Mouse (Mus musculus) heart, embryonic 11.5 days (tissue): Measurements from ENCODE around the gene Zfyve16. TPM values are rescaled to one million over a fixed set of nuclear protein-coding genes. Genes with fewer than 3 reads are reported as not detected.
A peak's percentile ranks its signal among the peaks of the same experiment; 100 is the strongest.

Experiments
- ATAC-seq: fragments of 200-750 bp; cut with Nextera tagmentation; replicated peaks from 2 replicates; pipeline ENCODE4 v1.8.0; 2017; ENCODE audit warnings: moderate library complexity; ENCODE audit not compliant: insufficient number of reproducible peaks, low FRiP score, low TSS enrichment
- H3K27ac ChIP-seq: fragments of 300-500 bp; sonication (generic); 2 replicates; pipeline ENCODE4 v1.5.1; 2014; ENCODE audit warnings: mild to moderate bottlenecking, low read depth, low read length
- H3K27me3 ChIP-seq: fragments of 300-500 bp; sonication (generic); 2 replicates; pipeline ENCODE4 v1.6.1; 2014; ENCODE audit warnings: mild to moderate bottlenecking, low read length, mixed read lengths; ENCODE audit not compliant: control insufficient read depth, insufficient read depth
- H3K36me3 ChIP-seq: fragments of 300-500 bp; sonication (generic); 2 replicates; pipeline ENCODE4 v1.6.1; 2014; ENCODE audit warnings: mild to moderate bottlenecking, low read length, moderate library complexity, mixed read lengths; ENCODE audit not compliant: control insufficient read depth, insufficient read depth
- H3K4me1 ChIP-seq: fragments of 300-500 bp; sonication (generic); 2 replicates; pipeline ENCODE4 v1.6.1; 2014; ENCODE audit warnings: low read length; ENCODE audit not compliant: control insufficient read depth, insufficient read depth
- H3K4me2 ChIP-seq: fragments of 300-500 bp; sonication (generic); 2 replicates; pipeline ENCODE4 v1.6.1; 2014; ENCODE audit warnings: mild to moderate bottlenecking, moderate library complexity
- H3K4me3 ChIP-seq: fragments of 300-500 bp; sonication (generic); 2 replicates; pipeline ENCODE4 v1.5.1; 2014; ENCODE audit warnings: low read depth, low read length
- H3K9ac ChIP-seq: fragments of 300-500 bp; sonication (generic); 2 replicates; pipeline ENCODE4 v1.6.1; 2014; ENCODE audit warnings: mild to moderate bottlenecking, low read depth, low read length, moderate library complexity
- H3K9me3 ChIP-seq: fragments of 300-500 bp; sonication (generic); replicated peaks from 2 replicates; pipeline ENCODE4 v1.6.1; 2016; ENCODE audit warnings: low read length; ENCODE audit not compliant: control insufficient read depth
- WGBS: fragments of 180-500 bp; shearing (Covaris S2); extraction: QIAGEN DNeasy Blood & Tissue Kit; methylation state at CpG from one replicate; pipeline ENCODE4 v1.1.7; 2014; ENCODE audit not compliant: insufficient replicate concordance; 5-methylcytosine and 5-hydroxymethylcytosine counted together
- polyA plus RNA-seq: library from polyadenylated mRNA; unstranded; fragments of >200 nt; fragmentation: Nextera tagmentation; extraction: Ambion mirVana; gene quantifications from 2 replicates; pipeline ENCODE4 v1.2.1, GENCODE M21; 2014

Zfyve16 gene
- polyA plus RNA-seq, result 11.1 and 13.7 TPM in 2 replicates

DNA sequence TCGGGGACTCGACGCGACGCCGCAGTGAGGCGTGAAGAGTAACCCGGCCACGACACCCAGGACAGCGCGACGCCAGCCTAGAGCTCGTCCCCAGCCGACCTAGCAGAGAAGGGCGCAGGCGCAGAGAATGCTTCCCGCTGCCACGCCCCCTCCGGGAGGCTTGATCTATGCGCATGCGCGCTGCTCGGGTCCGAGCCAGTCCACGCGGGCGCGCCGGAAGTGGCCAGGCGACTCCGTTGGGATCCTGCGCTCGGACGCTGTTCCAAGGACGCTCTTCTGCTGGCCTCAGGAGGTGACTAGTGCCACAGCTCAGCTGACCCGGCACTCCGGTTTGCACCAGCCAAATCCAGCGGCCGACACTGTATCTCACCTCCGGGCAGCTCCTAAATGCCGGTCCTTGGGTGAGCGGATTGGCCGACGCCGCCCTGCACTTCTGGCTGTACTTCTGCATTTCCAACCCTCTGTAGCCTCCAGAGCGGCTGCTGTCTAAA lies at the start of gene Zfyve16:
Gene Zfyve16, minus strand, starts transcription at position 148 of the 491 bp plus-strand sequence.
- H3K27me3 ChIP-seq, result no peaks in the 10 kb centered on the region
- H3K36me3 ChIP-seq, result no peaks in the 10 kb centered on the region
- H3K9ac ChIP-seq, result peak within 1 kb of the TSS; percentile 90
- no peaks in the 10 kb centered on the region for H3K9me3 ChIP-seq
- 0% methylated on average over 46 of the region's 46 CpGs for WGBS
- peak; percentile 96 for ATAC-seq
- H3K4me1 ChIP-seq, result peaks cover 6% of the 10 kb centered on the region; the same call in 1 of the 2 replicates
- H3K4me3 ChIP-seq, result peak within 1 kb of the TSS; percentile 73
- peak within 1 kb of the TSS; percentile 82 for H3K4me2 ChIP-seq
- H3K27ac ChIP-seq, result peak within 1 kb of the TSS; percentile 93

DNA sequence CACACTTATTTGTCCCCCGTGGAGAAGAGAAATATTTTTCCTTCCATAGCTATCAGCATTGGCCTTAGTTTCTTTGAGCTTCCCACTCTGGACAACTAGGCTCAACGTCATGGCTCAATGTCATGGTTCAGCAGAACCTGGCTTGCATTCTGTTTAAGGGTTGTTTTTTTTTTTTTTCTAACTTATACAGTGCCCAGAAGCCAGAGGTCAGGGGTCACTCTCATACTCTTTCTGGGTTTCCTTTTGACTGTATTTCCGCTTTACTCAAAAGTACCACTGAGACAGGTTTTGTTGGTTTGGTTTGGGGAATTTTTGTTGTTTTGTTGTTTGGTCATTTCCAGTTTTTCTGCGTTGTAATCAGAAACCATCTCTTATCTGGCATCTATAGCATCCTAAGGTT lies 47.5 kb upstream of the Zfyve16 start:
- Histone ChIP-seq H3K36me3 (no peaks in the 10 kb centered on the region), H3K27ac (no peak overlapping the region), H3K9ac (no peak overlapping the region), H3K4me3 (no peak overlapping the region), H3K9me3 (no peaks in the 10 kb centered on the region), H3K27me3 (no peaks in the 10 kb centered on the region), H3K4me1 (peaks cover 4% of the 10 kb centered on the region; the same call in 1 of the 2 replicates), H3K4me2 (no peak overlapping the region)
- WGBS, result 67% methylated on average over 4 of the region's 4 CpGs
- no peak for ATAC-seq

DNA sequence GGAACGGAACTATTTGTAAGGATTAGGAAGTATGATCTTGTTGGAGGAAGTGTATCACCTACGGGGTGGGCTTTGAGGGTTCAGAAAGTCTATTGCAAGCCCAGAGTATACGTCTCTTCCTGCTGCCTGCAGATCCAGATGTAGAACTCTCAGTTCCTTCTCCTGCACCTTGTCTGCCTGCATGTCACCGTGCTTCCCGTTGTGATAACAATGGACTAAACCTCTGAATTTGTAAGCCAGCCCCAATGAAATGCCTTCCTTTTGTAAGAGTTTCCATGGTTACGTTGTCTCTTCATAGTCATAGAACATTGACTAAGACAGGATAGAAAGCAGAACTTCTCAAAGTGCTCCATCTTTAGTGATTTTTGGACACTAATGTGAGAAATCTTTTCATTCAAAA lies 46.0 kb upstream of the Zfyve16 start:
- H3K4me3 ChIP-seq, result no peak overlapping the region
- H3K4me1 ChIP-seq, result peaks cover 4% of the 10 kb centered on the region; the same call in 1 of the 2 replicates
- WGBS, result 61% methylated on average over 6 of the region's 6 CpGs
- H3K4me2 ChIP-seq, result no peak overlapping the region
- no peak overlapping the region for H3K9ac ChIP-seq
- H3K9me3 ChIP-seq, result no peaks in the 10 kb centered on the region
- no peak overlapping the region for H3K27ac ChIP-seq
- no peaks in the 10 kb centered on the region for H3K36me3 ChIP-seq
- H3K27me3 ChIP-seq, result no peaks in the 10 kb centered on the region
- ATAC-seq, result no peak

DNA sequence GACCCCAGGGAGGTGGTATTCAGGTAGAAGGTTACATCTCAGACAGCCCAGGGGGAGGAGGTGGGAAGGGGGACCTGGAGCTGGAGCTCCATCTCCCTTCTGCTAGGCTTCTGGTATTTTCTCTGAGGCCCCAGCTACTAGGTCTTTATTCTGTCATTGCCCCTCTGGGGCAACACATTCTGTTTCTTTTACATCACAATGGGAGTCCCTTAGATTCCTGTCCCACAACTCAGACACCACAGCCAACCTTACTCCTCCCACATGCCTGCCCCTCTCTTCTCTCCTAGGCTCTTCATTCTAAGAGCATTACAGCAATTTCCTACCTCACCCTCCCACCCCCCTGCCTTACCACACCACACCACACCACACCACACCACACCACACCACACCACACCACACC lies 45.4 kb upstream of the Zfyve16 start, which contains the start of gene Spz1:
Gene Spz1, minus strand, starts transcription at position 101 of the 400 bp plus-strand sequence.
- ATAC-seq, result no peak
- Histone ChIP-seq H3K9me3 (no peaks in the 10 kb centered on the region), H3K27ac (no peak within 1 kb of the TSS), H3K36me3 (no peaks in the 10 kb centered on the region), H3K4me2 (no peak within 1 kb of the TSS), H3K9ac (no peak within 1 kb of the TSS), H3K4me3 (no peak within 1 kb of the TSS), H3K27me3 (no peaks in the 10 kb centered on the region), H3K4me1 (peaks cover 4% of the 10 kb centered on the region; the same call in 1 of the 2 replicates)

DNA sequence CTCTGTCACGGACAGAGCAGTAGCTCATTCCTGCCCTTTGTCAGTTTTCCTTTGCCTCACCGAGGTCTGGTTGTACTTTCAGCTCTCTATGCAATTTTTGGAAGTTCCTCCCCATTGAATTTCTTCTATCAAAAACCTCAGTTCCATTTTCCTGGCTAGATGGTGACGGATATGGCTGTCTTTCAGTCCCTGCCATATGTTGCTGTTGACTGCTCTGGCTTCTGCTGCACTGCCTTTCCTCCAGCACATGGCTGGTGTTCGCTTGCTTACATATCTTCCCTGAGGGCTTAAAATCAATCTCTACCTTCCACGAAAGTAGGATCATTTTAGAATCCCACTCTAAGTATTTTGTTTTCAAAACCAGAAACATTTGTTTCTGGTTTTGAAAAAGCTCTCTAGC lies 28.8 kb upstream of the Zfyve16 start:
- no peak overlapping the region for H3K4me3 ChIP-seq
- H3K36me3 ChIP-seq, result no peaks in the 10 kb centered on the region
- no peaks in the 10 kb centered on the region for H3K4me1 ChIP-seq
- H3K4me2 ChIP-seq, result no peak overlapping the region
- H3K27me3 ChIP-seq, result no peaks in the 10 kb centered on the region
- H3K27ac ChIP-seq, result no peak overlapping the region
- H3K9me3 ChIP-seq, result no peaks in the 10 kb centered on the region
- WGBS, result 69% methylated on average over 5 of the region's 5 CpGs
- H3K9ac ChIP-seq, result no peak overlapping the region
- ATAC-seq, result no peak

DNA sequence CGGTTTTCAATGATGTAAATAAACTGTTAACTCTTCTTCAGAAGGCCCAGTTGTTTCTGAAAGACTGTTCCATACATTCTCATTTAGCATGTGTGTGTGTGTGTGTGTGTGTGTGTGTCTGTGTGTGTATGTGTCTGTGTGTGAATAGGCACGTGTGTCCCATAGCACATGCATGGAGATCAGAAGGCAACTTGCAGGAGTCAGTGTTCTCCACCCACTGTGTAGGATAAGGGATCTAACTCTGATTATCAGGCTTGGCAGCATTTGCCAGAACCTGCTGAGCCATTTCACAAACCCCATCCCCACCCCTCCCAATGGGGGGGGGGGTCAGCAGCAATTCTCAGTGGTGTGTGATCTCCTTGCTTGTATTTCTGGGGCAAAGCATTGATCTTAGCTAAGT lies 26.6 kb upstream of the Zfyve16 start:
- Histone ChIP-seq H3K9me3 (no peaks in the 10 kb centered on the region; the same call in 1 of the 2 replicates), H3K27me3 (no peaks in the 10 kb centered on the region), H3K4me3 (no peak overlapping the region), H3K9ac (no peak overlapping the region), H3K4me1 (no peaks in the 10 kb centered on the region), H3K36me3 (no peaks in the 10 kb centered on the region), H3K4me2 (no peak overlapping the region), H3K27ac (no peak overlapping the region)
- ATAC-seq, result no peak
- WGBS, result 44% methylated on average over 2 of the region's 2 CpGs

DNA sequence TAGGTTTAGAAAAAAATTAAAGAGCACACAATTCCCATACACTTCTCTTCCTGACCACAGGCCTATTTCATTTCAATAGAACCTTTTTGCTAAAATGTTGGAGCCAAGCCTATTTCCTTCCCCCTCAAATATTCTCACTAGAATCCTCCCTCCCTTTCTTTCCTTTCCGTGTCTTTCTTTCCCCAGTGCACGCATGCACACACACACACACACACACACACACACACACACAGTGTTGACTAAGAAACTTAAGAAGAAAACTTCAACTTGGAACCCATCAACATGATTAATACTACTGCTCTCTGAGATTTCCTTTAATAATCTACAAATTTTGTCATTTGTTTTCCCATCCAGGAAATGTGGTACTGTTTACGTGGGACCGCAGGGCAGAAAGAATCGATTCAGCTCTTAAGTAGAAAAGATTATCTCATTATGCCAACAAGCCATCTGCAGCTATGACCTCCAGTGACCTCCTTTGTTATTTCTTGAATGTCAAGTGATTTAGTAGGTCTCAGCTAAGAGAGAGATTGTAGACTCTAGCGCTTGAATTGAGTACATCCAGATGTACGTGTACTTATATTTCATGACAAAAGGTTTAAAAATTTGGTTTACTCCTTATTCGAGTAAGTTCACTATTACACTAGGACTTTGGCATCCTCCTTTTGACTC lies 25.9 kb upstream of the Zfyve16 start:
- no peak overlapping the region for H3K4me3 ChIP-seq
- H3K4me1 ChIP-seq, result no peaks in the 10 kb centered on the region
- no peaks in the 10 kb centered on the region; the same call in 1 of the 2 replicates for H3K9me3 ChIP-seq
- 45% methylated on average over 8 of the region's 8 CpGs for WGBS
- no peaks in the 10 kb centered on the region for H3K36me3 ChIP-seq
- H3K27ac ChIP-seq, result no peak overlapping the region
- H3K27me3 ChIP-seq, result no peaks in the 10 kb centered on the region
- no peak overlapping the region for H3K9ac ChIP-seq
- no peak for ATAC-seq
- H3K4me2 ChIP-seq, result no peak overlapping the region

DNA sequence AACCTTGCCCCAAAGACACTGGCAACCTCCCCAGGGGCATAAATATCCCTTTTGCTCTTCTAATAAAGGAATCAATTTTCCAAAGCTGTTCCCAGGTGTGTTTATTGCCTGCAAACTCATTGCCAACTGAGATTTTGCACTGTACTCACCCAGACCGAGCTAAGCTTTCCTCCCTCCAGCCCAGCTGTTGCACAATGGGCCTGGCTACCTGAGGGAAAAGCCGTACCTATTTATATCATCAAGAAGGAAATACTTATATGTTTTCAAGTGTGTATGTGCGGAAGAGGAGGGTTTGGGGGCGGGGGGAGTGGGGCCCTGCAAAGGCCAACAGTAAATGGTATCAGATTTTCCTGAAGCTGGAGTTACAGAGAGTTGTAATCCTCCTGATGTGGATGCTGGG lies 16.4 kb upstream of the Zfyve16 start:
- ATAC-seq, result no peak
- WGBS, result 72% methylated on average over 4 of the region's 4 CpGs
- Histone ChIP-seq H3K4me2 (no peak overlapping the region), H3K4me3 (no peak overlapping the region), H3K4me1 (no peaks in the 10 kb centered on the region), H3K27me3 (no peaks in the 10 kb centered on the region), H3K9ac (no peak overlapping the region), H3K27ac (no peak overlapping the region), H3K36me3 (no peaks in the 10 kb centered on the region), H3K9me3 (peaks cover 17% of the 10 kb centered on the region)

DNA sequence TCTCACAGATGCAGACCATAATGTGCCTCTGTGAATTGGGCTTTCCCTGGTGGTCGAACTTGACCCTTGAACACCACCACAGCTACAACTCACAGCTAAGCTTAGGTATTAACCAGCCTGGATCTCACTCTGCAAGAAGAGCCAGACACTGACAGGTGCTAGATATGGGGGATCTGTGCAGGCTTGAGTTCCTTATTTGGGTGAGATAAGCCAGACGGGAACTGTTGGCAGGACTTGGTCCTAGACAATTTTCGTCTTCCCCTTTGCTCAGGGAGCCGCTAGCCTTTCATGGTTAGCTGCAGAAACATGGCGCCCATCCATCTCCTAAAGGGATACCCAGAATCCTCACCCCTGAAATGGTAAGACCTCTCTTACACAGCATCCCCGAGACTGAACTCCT lies 10.3 kb upstream of the Zfyve16 start:
- H3K4me2 ChIP-seq, result no peak overlapping the region
- ATAC-seq, result no peak
- no peak overlapping the region for H3K27ac ChIP-seq
- H3K9me3 ChIP-seq, result no peaks in the 10 kb centered on the region
- no peaks in the 10 kb centered on the region for H3K27me3 ChIP-seq
- WGBS, result 61% methylated on average over 6 of the region's 6 CpGs
- no peak overlapping the region for H3K4me3 ChIP-seq
- H3K9ac ChIP-seq, result no peak overlapping the region
- no peaks in the 10 kb centered on the region for H3K36me3 ChIP-seq
- no peaks in the 10 kb centered on the region for H3K4me1 ChIP-seq
